Mouse (Mus musculus) liver, embryonic 13.5 days (tissue): Measurements from ENCODE around the gene Pick1. TPM values are rescaled to one million over a fixed set of nuclear protein-coding genes. Genes with fewer than 3 reads are reported as not detected.

Experiments used
- ATAC-seq: fragments of 200-750 bp; cut with Nextera tagmentation; 2 replicates; pipeline ENCODE4 v1.8.0; 2017; ENCODE audit warnings: low read depth, mild to moderate bottlenecking, moderate number of reproducible peaks, moderate library complexity
- DNase-seq: peaks from one replicate; pipeline ENCODE4 v3.0.0; 2022
- H3K27ac ChIP-seq: fragments of 300-500 bp; sonication (generic); 2 replicates; pipeline ENCODE4 v1.5.1; 2015; ENCODE audit warnings: moderate library complexity, mild to moderate bottlenecking, inconsistent platforms
- H3K27me3 ChIP-seq: fragments of 300-500 bp; sonication (generic); 2 replicates; pipeline ENCODE4 v1.6.1; 2015; ENCODE audit warnings: mild to moderate bottlenecking, inconsistent platforms
- H3K36me3 ChIP-seq: fragments of 300-500 bp; sonication (generic); 2 replicates; pipeline ENCODE4 v1.6.1; 2015; ENCODE audit warnings: mild to moderate bottlenecking, inconsistent platforms
- H3K4me1 ChIP-seq: fragments of 300-500 bp; sonication (generic); replicated peaks from 2 replicates; pipeline ENCODE4 v1.6.1; 2015; ENCODE audit warnings: inconsistent platforms
- H3K4me2 ChIP-seq: fragments of 300-500 bp; sonication (generic); 2 replicates; pipeline ENCODE4 v1.6.1; 2015; ENCODE audit warnings: inconsistent platforms, mild to moderate bottlenecking, moderate library complexity
- H3K4me3 ChIP-seq: fragments of 300-500 bp; sonication (generic); replicated peaks from 2 replicates; pipeline ENCODE4 v1.5.1; 2015; ENCODE audit warnings: mild to moderate bottlenecking, inconsistent platforms
- H3K9ac ChIP-seq: fragments of 300-500 bp; sonication (generic); 2 replicates; pipeline ENCODE4 v1.6.1; 2015; ENCODE audit warnings: mild to moderate bottlenecking, inconsistent platforms
- H3K9me3 ChIP-seq: fragments of 300-500 bp; sonication (generic); replicated peaks from 2 replicates; pipeline ENCODE4 v1.6.1; 2016; ENCODE audit warnings: inconsistent platforms
- WGBS: fragments of 180-500 bp; shearing (Covaris S2); methylation state at CpG from one replicate; pipeline ENCODE4 v1.1.7; 2015; ENCODE audit not compliant: insufficient replicate concordance; 5-methylcytosine and 5-hydroxymethylcytosine counted together
- polyA plus RNA-seq: library from polyadenylated mRNA; unstranded; fragments of >200 nt; fragmentation: Nextera tagmentation; extraction: Ambion mirVana; gene quantifications from 2 replicates; pipeline ENCODE4 v1.2.1, GENCODE M21; 2015

Gene Pick1
- polyA plus RNA-seq, 1 experiment from 2014 or later = 10.6 TPM

GRCm38 (mm10) chr15:79252580-79252979 is 23.6 kb downstream of the Pick1 start:
- peaks cover 57% of the 10 kb centered on the region for H3K27me3 ChIP-seq
- no peak for DNase-seq
- H3K4me3 ChIP-seq = peak overlapping the region; percentile 34
- H3K9ac ChIP-seq = no peak overlapping the region
- no peaks in the 10 kb centered on the region for H3K9me3 ChIP-seq
- no peak overlapping the region for H3K27ac ChIP-seq
- no peak for ATAC-seq
- H3K4me2 ChIP-seq = peak overlapping the region; percentile 42
- 28% methylated on average over 24 of the region's 24 CpGs for WGBS
- H3K36me3 ChIP-seq = peaks cover 8% of the 10 kb centered on the region
- H3K4me1 ChIP-seq = peaks cover 9% of the 10 kb centered on the region; the same call in 1 of the 2 replicates

DNA sequence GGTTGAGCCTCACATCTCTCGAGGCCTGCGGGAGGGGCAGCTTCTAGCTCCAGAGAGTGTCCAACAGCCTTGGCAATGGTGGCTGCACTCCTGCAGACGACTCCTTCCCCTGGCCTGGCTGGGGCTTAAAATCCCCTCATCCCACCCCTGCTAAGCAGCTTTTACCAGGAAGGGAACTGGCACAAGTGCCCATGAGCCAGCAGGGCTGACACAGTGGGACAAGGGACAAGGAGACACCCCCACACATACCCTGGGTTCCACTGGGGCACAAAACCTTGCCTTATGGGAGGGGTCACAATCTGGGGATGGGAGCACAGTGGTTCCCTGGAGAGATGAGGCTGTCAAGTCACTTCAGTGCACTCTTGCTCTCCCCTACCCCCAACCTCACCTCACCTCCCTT is 25.7 kb downstream of the Pick1 start, which contains the start of gene Slc16a8:
Slc16a8 (minus strand) TSS at position 101 of the 400 bp plus-strand sequence.
- H3K4me2 ChIP-seq = no peak within 1 kb of the TSS
- ATAC-seq (no peak), DNase-seq (no peak)
- 28% methylated on average over 3 of the region's 3 CpGs for WGBS
- H3K9ac ChIP-seq = no peak within 1 kb of the TSS
- H3K27me3 ChIP-seq = peaks cover 77% of the 10 kb centered on the region
- no peaks in the 10 kb centered on the region for H3K9me3 ChIP-seq
- H3K27ac ChIP-seq = no peak within 1 kb of the TSS
- H3K36me3 ChIP-seq = no peaks in the 10 kb centered on the region
- peaks cover 9% of the 10 kb centered on the region; the same call in 1 of the 2 replicates for H3K4me1 ChIP-seq
- H3K4me3 ChIP-seq = no peak within 1 kb of the TSS

- Histone ChIP-seq H3K4me3 (no peak overlapping the region), H3K9me3 (no peaks in the 10 kb centered on the region), H3K27me3 (peaks cover 81% of the 10 kb centered on the region), H3K36me3 (no peaks in the 10 kb centered on the region), H3K4me1 (peaks cover 14% of the 10 kb centered on the region), H3K4me2 (no peak overlapping the region), H3K9ac (no peak overlapping the region), H3K27ac (no peak overlapping the region)
- DNase-seq (no peak), ATAC-seq (no peak)
- 20% methylated on average over 17 of the region's 17 CpGs for WGBS
These were observed 29.5 kb downstream of the Pick1 start for GRCm38 (mm10) chr15:79258521-79258920.

- no peak overlapping the region for H3K27ac ChIP-seq
- no peaks in the 10 kb centered on the region for H3K9me3 ChIP-seq
- 2% methylated on average over 56 of the region's 62 CpGs for WGBS
- peak overlapping the region; percentile 54 for H3K4me3 ChIP-seq
- no peaks in the 10 kb centered on the region for H3K36me3 ChIP-seq
- H3K4me1 ChIP-seq = peaks cover 14% of the 10 kb centered on the region
- ATAC-seq (peak; percentile 44; the same call in 1 of the 2 replicates), DNase-seq (no peak)
- H3K4me2 ChIP-seq = peak overlapping the region; percentile 72
- H3K27me3 ChIP-seq = peaks cover 79% of the 10 kb centered on the region
- peak overlapping the region; percentile 39; the same call in 1 of the 2 replicates for H3K9ac ChIP-seq
These were observed 32.2 kb downstream of the Pick1 start for GRCm38 (mm10) chr15:79261095-79261725.

DNA sequence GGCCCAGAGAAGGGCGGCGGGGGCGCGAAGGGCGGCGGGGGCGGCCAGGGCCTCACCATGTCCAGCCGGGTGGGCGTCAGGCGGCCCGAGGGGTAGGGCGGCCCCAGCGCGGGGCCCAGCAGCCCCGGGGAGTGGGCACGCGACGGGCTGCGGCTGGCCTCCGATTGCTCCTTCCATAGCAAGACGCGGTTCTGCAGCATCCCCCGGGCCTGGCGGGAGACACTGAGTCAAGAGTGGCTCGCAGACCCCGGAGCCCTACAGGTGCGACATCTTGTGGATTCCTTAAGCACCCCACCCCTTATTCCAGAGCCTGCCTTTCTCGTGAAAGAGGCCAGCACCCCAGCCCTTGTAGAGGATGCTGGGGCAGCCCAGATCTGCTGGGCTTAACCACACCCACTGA is 32.8 kb downstream of the Pick1 start:
- under 1% methylated on average over 28 of the region's 28 CpGs for WGBS
- Histone ChIP-seq H3K9ac (peak overlapping the region; percentile 39; the same call in 1 of the 2 replicates), H3K4me2 (peak overlapping the region; percentile 72), H3K4me1 (peaks cover 14% of the 10 kb centered on the region), H3K9me3 (no peaks in the 10 kb centered on the region), H3K4me3 (peak overlapping the region; percentile 54), H3K36me3 (no peaks in the 10 kb centered on the region), H3K27ac (no peak overlapping the region), H3K27me3 (peaks cover 83% of the 10 kb centered on the region)
- DNase-seq = no peak
- no peak for ATAC-seq

GRCm38 (mm10) chr15:79262375-79262774 is 33.4 kb downstream of the Pick1 start:
- no peak for ATAC-seq
- WGBS = 17% methylated on average over 13 of the region's 13 CpGs
- Histone ChIP-seq H3K9ac (no peak overlapping the region), H3K36me3 (no peaks in the 10 kb centered on the region), H3K4me1 (peaks cover 14% of the 10 kb centered on the region), H3K27ac (no peak overlapping the region), H3K4me3 (no peak overlapping the region), H3K9me3 (no peaks in the 10 kb centered on the region), H3K4me2 (no peak overlapping the region), H3K27me3 (peaks cover 89% of the 10 kb centered on the region)
- DNase-seq = no peak

GRCm38 (mm10) chr15:79262786-79263309 is 33.9 kb downstream of the Pick1 start:
- ATAC-seq (no peak), DNase-seq (no peak)
- H3K4me3 ChIP-seq = no peak overlapping the region
- H3K4me1 ChIP-seq = peaks cover 14% of the 10 kb centered on the region
- H3K9ac ChIP-seq = no peak overlapping the region
- no peak overlapping the region for H3K4me2 ChIP-seq
- H3K27me3 ChIP-seq = peaks cover 92% of the 10 kb centered on the region
- WGBS = 64% methylated on average over 3 of the region's 3 CpGs
- H3K27ac ChIP-seq = no peak overlapping the region
- no peaks in the 10 kb centered on the region for H3K36me3 ChIP-seq
- H3K9me3 ChIP-seq = no peaks in the 10 kb centered on the region

DNA sequence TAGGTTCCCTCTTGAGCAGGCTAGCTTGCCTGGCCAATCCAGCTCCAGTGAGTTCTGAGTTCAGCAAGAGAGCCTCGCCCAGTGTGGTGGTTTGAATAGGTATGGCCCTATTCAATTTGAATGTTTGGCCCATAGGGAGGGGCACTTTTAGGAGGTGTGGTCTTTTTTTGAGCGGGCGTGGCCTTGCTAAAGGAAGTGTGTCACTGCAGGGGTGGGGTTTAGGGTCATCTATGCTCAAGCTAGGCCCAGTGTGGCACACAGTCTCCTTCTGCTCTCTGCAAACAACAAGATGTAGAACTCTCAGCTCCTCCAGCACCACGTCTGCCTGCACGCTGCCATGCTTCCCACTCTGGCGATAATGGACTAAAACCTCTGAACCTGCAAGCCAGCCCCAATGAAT is 34.8 kb downstream of the Pick1 start:
- Histone ChIP-seq H3K36me3 (no peaks in the 10 kb centered on the region), H3K9me3 (no peaks in the 10 kb centered on the region), H3K9ac (no peak overlapping the region), H3K4me3 (no peak overlapping the region), H3K4me1 (peaks cover 14% of the 10 kb centered on the region), H3K27me3 (peaks cover 90% of the 10 kb centered on the region), H3K4me2 (no peak overlapping the region), H3K27ac (no peak overlapping the region)
- WGBS = 72% methylated on average over 6 of the region's 6 CpGs
- ATAC-seq = no peak
- DNase-seq = no peak

- H3K9me3 ChIP-seq = no peaks in the 10 kb centered on the region
- H3K4me3 ChIP-seq = no peak overlapping the region
- no peak overlapping the region for H3K27ac ChIP-seq
- 42% methylated on average over 4 of the region's 4 CpGs for WGBS
- no peak overlapping the region for H3K9ac ChIP-seq
- H3K4me2 ChIP-seq = no peak overlapping the region
- DNase-seq (no peak), ATAC-seq (no peak)
- peaks cover 75% of the 10 kb centered on the region for H3K27me3 ChIP-seq
- H3K4me1 ChIP-seq = peaks cover 16% of the 10 kb centered on the region
- no peaks in the 10 kb centered on the region for H3K36me3 ChIP-seq
These were observed 36.4 kb downstream of the Pick1 start for GRCm38 (mm10) chr15:79265384-79265783.

GRCm38 (mm10) chr15:79268521-79268920 is 39.5 kb downstream of the Pick1 start:
- H3K4me2 ChIP-seq = no peak overlapping the region
- 8% methylated on average over 1 of the region's 1 CpGs for WGBS
- no peak for ATAC-seq
- no peaks in the 10 kb centered on the region for H3K9me3 ChIP-seq
- H3K4me3 ChIP-seq = no peak overlapping the region
- DNase-seq = no peak
- H3K27me3 ChIP-seq = peaks cover 56% of the 10 kb centered on the region
- no peak overlapping the region for H3K27ac ChIP-seq
- peaks cover 14% of the 10 kb centered on the region for H3K4me1 ChIP-seq
- H3K9ac ChIP-seq = no peak overlapping the region
- no peaks in the 10 kb centered on the region for H3K36me3 ChIP-seq

DNA sequence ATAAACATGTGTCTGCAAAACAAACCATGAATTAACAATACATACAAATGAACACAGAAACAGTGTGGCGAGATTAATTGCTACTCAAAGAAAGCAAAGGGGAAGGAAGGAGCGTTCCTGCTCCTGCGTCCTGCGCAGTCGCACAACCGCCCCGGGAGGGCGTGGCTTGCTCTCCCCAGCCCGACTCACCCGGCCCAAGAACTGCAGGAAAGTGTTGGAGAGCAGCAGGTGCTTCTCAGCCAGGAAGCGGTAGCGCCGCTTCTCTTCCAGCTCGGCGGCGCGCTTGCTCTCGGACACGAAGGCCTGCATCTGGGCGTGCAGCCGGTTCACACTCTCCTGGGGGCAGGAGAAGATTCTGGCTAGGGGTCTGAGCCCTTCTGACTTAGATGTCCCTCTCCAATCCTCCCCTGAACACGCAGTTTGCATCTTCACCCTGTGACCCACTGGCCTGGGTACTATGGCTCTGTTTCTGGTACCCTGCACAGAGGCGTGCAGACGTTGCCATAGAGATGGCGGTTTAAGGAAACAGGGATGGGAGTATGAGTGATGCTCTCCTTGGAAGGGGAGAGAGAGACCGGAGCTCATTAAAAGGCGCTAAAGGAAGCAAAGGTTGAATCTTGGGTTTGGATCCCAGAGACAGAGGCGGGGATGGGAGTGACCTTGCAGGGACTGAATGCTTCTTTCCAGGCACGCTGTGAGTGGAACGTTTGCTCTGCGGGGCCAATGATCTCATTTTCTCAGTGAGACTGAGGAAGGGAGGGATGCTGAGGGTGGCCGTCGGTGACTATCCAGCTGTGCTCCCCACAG is 41.5 kb downstream of the Pick1 start:
- 2% methylated on average over 33 of the region's 33 CpGs for WGBS
- peak; percentile 68 for ATAC-seq
- Histone ChIP-seq H3K9ac (peak overlapping the region; percentile 49), H3K4me3 (peak overlapping the region; percentile 41), H3K27me3 (peaks cover 41% of the 10 kb centered on the region; the same call in 1 of the 2 replicates), H3K36me3 (no peaks in the 10 kb centered on the region), H3K4me2 (peak overlapping the region; percentile 64), H3K4me1 (peaks cover 14% of the 10 kb centered on the region), H3K9me3 (no peaks in the 10 kb centered on the region), H3K27ac (no peak overlapping the region)
- peak; percentile 62 for DNase-seq
